Mouse (Mus musculus) adrenal gland, postnatal 14 days (tissue): ENCODE measurements around the gene AU015836. TPM values are rescaled to one million over a fixed set of nuclear protein-coding genes. Genes with fewer than 3 reads are reported as not detected.
"Not testable (repeated sequence)": the region's sequence is repeated elsewhere in the genome, so short reads cannot be mapped to it uniquely, and the experiment has no call there.

Source experiments
- DNase-seq: peaks from one replicate; pipeline ENCODE4 v3.0.0; 2021; ENCODE audit warnings: mixed read lengths
- long read RNA-seq, 2 experiments: library from polyadenylated mRNA; stranded (forward); transcript quantifications; one replicate each; pipeline ENCODE4 v2.0.0; 2021
- total RNA-seq: library from RNA; stranded (reverse); gene quantifications from 2 replicates; pipeline ENCODE4 v1.2.3, GENCODE M21; 2021

Gene AU015836
- not detected in 2 replicates for total RNA-seq
- long read RNA-seq, experiment 1 = 0 reads
- long read RNA-seq, experiment 2 = 0 reads

DNA sequence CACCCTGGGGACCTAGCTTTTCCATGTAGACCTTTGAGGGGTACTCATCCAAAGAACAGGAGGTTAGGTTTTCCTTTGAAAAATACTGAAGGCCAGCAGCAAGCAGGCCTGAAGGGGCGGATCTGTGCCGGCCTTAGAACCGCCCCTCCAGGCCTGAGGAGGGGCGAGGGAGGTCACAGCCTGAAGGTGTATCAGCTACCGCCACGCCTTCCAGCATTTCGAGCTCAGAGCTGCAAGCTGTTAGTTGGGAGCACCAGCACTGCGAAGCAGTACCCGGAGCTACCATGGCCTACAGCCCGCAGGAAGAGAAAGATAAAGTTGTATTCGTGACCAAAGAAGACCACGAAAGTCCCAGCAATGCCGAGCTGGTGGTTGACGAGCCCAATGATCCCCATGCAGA, at the start of gene AU015836:
AU015836 (plus strand) TSS at position 216 of the 400 bp plus-strand sequence.
- DNase-seq = no peak

DNA sequence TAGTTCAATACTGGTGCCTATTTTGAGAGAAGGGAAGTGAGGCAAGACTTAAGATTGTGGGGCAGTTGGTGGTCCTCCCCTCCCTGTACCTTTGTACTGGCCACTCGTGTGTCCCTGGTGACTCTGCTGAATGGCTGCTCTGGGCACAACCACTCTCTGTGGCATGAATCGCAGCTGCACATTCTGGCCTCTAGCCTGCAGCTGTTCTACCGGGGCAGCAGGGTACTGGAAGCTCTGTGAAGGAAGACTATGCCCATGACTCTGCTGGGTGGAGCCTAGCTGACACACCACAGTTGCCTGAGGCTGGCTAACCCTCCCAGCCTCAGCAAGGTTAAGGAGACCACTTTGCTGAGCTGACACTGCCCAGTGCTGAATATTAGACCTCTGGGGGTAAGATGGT, 49.4 kb upstream of the AU015836 start:
- DNase-seq = no peak

DNA sequence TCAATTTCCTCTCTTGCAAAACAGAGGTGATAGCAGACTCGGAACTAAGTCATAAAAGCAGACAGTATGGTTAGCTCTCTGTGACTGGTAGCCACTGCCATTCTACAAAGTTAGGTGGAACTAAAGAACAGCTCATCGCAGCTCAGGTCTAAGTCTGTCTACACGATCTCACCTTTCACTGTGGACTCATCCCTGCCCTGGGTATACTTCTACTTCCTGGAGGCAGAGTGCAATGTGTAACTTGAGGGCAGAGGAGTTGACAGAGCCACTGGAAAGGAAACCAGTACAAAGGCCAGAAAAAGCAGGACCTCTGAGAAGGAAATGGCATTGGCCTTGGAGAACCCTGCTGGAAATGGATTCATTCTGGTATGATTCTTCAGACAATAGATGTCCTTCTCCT, 40.1 kb upstream of the AU015836 start:
- no peak for DNase-seq

DNA sequence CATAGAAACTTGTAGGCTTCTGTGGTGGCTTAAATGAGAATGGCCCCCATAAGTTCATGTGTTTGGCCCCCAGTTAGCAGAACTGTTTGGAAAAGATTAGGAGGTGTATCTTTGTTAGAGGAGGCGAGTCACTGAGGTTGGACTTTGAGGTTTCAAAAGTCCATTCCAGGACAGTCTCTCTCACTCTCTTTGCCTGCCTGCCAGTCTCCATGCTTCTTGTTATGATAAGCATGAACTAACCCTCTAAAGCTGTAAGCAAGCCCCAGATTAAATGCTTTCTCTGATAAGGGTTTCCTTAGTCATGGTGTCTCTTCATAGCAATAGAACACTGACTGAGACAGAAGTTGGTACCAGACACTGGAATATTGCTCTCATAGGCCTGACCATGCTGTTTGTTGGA, 39.7 kb upstream of the AU015836 start:
- no peak for DNase-seq

DNA sequence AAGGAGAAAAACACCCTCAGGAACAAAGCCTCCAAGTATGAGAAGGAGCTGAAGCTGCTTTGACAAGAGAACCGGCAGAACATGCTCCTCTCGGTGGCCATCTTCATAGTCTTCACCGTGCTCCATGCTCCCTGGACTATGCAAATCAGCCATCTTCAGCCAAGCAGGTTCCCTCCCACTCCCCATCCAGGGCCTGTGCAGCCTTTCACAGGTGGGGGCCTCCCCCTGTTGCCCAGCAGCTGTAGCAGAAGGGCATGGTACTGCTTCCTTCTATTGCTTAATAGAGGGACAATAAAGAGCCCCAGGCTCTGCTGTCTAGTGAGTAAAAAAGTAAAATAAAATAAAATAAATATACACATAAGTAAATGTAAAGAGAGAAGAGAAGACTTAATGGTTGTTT, 36.8 kb upstream of the AU015836 start:
- DNase-seq = no peak

DNA sequence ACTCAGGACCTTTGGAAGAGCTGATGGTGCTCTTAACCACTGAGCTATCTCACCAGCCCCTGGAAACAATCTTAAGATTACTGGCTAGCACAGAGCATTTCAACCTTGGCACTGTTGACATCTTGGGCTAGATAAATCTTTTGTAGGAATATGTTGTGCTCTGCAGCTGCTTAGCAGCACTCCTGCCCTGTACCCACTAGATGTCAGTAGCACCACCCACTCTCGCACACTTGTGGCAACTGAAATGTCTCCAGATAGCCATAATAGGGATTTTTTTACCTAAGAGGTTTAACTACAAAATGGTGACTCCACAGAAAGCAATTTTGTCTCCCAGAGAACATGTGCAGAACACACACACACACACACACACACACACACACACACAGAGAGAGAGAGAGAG, 11.7 kb upstream of the AU015836 start:
- peak; percentile 54 for DNase-seq

DNA sequence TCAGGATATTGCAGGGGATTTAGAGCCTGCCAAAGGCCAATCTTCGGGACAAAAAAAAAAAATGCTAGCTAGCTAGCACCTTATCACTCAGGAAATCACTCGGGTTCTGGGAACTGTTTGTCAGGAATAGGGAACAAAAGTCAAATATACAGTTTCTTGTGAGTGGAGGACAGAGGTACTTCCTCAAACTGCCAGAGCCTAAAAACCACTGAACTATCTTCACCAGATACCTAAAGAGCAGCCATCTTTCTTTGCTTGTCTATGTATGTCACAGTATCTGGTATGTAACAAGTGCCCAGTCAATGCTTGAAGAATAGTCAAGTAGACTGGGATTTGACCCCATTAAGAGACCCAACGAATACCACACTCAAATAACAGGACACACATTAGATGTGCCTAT, 10.0 kb upstream of the AU015836 start:
- DNase-seq = no peak

DNA sequence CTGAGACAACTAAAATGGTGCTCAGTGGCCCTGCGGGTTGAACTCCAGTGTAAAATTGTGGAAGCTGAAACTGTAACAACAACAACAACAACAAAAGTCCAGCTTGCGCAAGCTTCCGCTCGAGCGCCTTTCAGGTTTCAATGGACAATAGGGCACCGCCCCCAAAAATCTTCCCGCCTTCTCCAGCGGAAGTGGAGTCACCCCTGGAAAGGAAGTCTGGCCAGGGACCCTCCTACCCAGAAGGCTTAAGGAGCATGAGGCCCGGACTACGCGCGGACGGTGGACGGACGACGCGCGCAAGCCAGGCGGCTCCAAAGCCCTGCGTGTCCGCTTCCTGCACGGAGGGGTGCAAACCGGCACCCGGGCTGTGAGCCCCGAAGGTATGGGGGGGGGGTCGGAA, 11.9 kb downstream of the AU015836 start:
- DNase-seq = no peak

DNA sequence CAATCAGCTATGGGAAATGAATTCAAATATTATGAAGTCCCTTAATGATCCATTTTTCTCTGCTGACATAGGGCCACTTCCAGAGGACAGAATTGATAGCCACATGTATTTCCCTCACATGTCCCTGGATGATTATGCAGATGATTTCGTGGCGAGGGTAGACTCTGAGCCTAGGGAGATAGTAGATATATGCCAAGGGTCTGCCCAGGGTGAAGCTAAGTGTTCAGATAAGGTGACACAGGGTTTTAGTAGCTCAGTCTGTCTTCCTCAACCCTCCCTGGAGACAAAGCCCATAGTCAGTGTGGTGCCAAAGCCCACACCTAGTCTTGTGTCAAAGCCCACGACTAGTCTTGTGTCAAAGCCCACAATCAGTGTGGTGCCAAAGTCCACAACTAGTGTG, 13.7 kb downstream of the AU015836 start:
- no peak for DNase-seq

DNA sequence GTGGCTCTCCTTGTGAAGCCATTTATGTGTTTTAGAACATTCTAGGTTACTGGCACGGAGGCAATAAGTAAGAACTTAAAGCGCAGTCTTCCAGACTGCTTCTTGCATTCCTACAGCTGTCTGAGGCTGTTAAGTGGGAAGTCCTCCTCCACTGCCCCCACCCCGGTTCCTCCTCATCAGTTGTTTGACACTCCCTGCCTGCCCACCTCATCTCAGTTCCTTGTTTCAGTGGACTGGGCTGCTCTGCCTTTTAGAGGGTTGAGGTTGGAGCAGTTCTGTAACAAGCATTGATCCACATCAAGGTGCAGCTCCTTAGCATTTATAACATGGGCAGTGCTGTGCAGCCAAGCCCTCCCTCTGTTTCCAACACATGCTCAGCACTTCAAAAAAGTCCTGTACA, 16.6 kb downstream of the AU015836 start:
- not testable (repeated sequence) for DNase-seq

DNA sequence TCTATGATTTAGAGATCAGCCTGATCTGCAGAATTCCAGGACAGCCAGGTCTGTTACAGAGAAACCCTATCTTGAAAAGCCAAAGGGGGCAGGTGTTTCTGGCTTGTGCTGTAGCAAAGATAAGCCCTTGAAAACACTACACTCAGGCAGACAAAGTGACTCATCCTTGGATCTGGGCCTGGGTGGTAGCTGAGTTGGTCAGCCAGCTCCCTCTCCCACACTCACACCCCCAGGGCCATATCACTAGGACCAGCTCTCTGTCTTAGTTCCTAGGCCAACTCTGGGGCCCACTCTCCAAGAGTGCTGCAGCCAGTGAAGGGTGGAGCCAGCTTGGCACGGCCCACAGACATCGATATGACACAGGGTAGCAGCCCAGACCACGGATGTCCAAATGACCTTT, 38.5 kb downstream of the AU015836 start:
- peak; percentile 39 for DNase-seq

DNA sequence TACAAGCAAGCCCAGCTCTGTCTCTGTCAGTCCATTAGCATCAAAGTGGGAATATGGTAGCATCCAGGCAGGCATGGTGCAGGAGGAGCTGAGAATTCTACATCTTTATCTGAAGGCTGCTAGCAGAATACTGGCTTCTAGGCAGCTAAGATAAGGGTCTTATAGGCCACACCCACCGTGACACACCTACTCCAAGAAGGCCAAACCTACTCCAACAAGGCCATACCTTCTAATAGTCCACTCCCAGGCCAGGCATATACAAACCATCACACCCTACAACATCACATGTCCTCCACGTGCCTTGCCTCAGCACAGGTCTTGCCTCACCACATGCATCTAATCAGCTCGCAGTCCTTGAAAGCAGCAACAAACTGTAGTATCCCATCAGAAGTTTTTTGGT, 41.0 kb downstream of the AU015836 start:
- no peak for DNase-seq

DNA sequence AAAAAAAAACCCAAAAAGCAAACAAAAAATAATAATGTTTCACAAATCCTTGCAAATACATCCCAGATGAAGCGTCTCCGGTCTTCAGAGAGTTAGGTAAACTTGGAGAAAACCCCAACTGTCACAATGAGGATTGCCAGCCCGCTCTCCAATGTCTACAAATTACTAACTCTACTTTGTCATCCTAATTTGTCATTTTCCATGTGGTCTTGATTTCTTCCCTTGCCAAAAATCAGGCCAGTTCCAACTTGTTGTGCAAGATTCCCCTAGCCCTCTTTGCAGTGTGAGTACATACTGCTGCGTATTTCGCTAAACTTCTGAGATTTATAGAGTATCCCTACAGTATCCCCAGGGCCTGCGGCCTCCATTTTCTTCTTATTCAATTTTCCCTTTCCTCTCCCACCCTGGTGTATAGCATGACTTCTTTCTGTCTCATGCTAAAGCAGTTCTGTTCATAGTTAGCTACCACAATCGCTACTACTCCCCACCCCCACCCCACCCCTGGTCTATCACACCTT, 43.3 kb downstream of the AU015836 start:
- DNase-seq = no peak

DNA sequence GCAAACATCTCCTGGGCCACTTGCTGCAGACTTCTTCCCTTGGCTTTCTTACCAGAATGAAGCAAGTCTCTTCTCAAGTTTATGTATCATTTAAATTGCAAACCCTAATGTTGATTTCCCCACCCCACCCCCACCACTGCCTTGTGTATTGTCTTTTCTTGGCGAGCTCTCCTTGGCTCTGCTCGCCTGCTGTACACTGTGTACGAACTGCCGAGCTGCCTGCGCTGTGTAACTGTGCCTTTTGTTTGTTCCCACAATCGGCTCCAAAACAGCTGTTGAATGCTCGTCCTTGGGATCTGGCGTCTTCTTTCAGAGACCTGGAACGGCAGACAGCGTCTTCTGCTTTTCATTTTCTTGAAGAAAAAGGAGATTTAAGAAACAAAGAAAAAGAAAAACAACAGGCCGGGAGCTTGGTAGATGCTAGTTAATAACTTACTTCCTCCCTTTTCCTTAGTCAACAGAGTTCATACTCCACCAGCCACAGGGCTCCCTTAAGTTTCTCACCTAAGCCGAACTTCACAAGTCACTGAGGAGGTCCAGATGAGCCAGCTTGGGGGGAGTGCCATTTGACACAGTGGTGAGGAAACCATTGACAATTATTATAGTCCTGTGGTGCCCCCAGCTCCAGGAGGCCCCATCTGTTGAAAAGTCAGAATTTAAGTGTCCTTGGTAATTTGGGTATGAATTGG, 44.2 kb downstream of the AU015836 start:
- peak; percentile 6 for DNase-seq

DNA sequence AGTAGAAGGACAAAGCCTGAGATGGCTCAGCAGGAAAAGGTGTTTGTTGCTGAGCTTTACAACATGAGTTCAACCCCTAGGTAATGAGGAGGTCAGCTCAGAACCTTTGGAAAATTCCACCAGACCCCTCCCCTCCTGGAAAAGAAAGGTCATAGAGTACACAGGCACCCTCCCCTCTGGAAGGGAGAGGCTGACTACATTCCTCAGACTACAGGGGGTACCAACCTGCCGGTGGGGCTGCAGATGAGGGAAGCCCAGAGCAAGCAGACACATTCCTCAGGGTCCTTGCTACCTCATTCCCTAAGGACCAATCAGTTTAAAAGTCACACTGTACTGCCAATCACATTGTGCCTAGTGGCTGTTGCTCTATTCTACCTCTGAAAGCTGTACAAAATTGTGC, 48.4 kb downstream of the AU015836 start:
- DNase-seq = no peak

DNA sequence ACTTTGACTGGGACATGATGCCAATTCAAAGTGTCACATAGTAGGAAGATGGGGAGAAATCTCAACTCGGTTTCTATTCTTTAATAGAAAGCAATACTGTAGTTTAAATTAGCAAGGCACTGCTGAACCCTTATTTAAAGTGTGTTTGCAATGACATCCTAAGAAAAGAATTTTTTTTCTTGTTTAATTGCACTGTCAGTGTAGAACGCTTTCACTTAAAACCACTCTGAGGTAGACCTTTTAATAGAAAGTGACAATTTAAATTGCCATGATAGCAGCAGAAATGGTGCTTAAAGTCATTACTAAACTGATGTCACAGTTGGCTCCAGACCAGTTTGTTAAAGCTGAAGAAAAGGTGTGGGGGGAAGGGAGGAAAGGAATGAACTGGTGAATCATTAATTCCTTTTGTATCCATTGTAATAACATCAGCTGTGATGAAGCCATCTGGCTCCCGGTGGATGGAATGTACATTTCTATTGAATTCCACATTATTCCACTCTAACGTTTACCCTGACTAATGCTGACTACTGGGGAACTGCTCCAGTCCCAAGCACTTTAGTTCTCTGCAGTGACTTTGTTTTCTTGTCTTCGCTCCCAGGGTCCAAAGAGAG, 53.9 kb downstream of the AU015836 start:
- no peak for DNase-seq

Other genes with a start within 250 kb of the AU015836 start
- gene Pdk3, start 136.5 kb upstream of the AU015836 start, total RNA-seq = 12.5 and 13.5 TPM in 2 replicates
- 28.1 and 28.6 TPM in 2 replicates for gene Zfx, start 155.0 kb downstream of the AU015836 start, total RNA-seq
- 110 and 127 TPM in 2 replicates for gene Eif2s3x, start 244.2 kb downstream of the AU015836 start, total RNA-seq